ENCODE assay signal across 8 mouse cellular contexts in the genomic region with DNA sequence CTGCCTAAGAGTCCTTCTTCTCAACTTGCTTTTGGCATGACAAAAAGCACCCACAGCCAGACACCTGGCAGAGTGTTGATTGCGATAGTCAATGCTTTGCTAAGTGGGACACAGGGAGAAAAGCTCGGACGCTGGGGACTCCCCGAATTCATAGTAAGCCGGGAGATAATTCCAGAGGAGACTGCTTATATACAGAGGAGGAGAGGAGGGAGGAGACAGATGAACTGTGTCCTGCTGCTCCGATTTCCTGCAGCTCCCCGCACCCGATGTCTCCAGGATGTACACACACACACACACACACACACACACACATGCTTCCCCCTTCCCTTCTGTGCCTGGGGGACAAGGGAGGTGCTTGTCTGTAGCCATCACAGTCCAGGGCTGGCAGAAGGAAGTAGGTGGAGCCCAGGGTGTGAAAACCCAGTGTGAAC. TPM values are rescaled to one million over a fixed set of nuclear protein-coding genes. Genes with fewer than 3 reads are reported as not detected.
DNase-seq lines count a peak whose midpoint lies in the region; ATAC-seq lines count a peak whose summit lies in the region.

No protein-coding gene starts in this region.

- DNase-seq in frontal cortex, postnatal 36 days (ENCODE audit: low spot score in 2 of 2) = no peak
- DNase-seq in hindbrain, embryonic 10.5 days (ENCODE audit: low spot score) = peak; percentile 38
- DNase-seq in liver = peak; percentile 44
- DNase-seq in c-Kit-positive CD71-positive TER-119-positive erythroid progenitor cells, embryonic 14.5 days (ENCODE audit: low spot score) = no peak
- no peak for DNase-seq in left cerebral cortex, adult 8-10 months (ENCODE audit: low spot score in 2 of 2)

- WGBS in forebrain, embryonic 15.5 days = 27% methylated on average over 8 of the region's 8 CpGs
- WGBS in hindbrain, embryonic 10.5 days = 53% methylated on average over 8 of the region's 8 CpGs

- H3K4me3 ChIP-seq in forebrain, embryonic 15.5 days = no peak overlapping the region
- no peak overlapping the region for H3K4me3 ChIP-seq in hindbrain, embryonic 10.5 days

- H3K9me3 ChIP-seq in forebrain, embryonic 15.5 days = no peaks in the 10 kb centered on the region
- no peaks in the 10 kb centered on the region for H3K9me3 ChIP-seq in hindbrain, embryonic 10.5 days

- H3K27ac ChIP-seq in forebrain, embryonic 15.5 days (replicated peaks) = peak overlapping the region; percentile 13; the same call in 1 of the 2 replicates
- peak overlapping the region; percentile 57 for H3K27ac ChIP-seq in hindbrain, embryonic 10.5 days

- no peaks in the 10 kb centered on the region for H3K27me3 ChIP-seq in forebrain, embryonic 15.5 days
- H3K27me3 ChIP-seq in hindbrain, embryonic 10.5 days (ENCODE audit: insufficient read depth, poor library complexity, severe bottlenecking) = no peaks in the 10 kb centered on the region

- H3K36me3 ChIP-seq in forebrain, embryonic 15.5 days = no peaks in the 10 kb centered on the region
- H3K36me3 ChIP-seq in hindbrain, embryonic 10.5 days = no peaks in the 10 kb centered on the region

- ATAC-seq in frontal cortex, adult (ENCODE audit: low TSS enrichment) = peak; percentile 25; the same call in 1 of the 2 replicates
- ATAC-seq in forebrain, embryonic 15.5 days (replicated peaks) = no peak
- ATAC-seq in monocyte, adult 5-6 weeks (replicated peaks; ENCODE audit: insufficient number of reproducible peaks, low FRiP score, low TSS enrichment, poor library complexity, severe bottlenecking) = peak; percentile 24; the same call in 1 of the 2 replicates

- H3K4me1 ChIP-seq in forebrain, embryonic 15.5 days = peaks cover 49% of the 10 kb centered on the region
- peaks cover 96% of the 10 kb centered on the region for H3K4me1 ChIP-seq in hindbrain, embryonic 10.5 days (replicated peaks)

- no peak overlapping the region for H3K4me2 ChIP-seq in forebrain, embryonic 15.5 days (replicated peaks)

- no peak overlapping the region for H3K9ac ChIP-seq in forebrain, embryonic 15.5 days (replicated peaks)

RNA-seq across cellular contexts. Expression of gene Cuedc1, which starts 17.0 kb away (rescaled TPM):
- polyA plus RNA-seq in forebrain, embryonic 15.5 days (2015; fragmentation: Nextera tagmentation; extraction: Ambion mirVana) = 39.2 and 43.4 TPM in 2 replicates
- 20.5 and 27.1 TPM in 2 replicates for polyA plus RNA-seq in hindbrain, embryonic 10.5 days (2016; fragmentation: Nextera tagmentation; extraction: Ambion mirVana)
- 5.8 to 24.0 TPM (median 11.9 TPM) in 3 replicates for total RNA-seq in monocyte, adult 5-6 weeks (2017)
- total RNA-seq in left cerebral cortex, adult 8-10 months (2022) = 10 to 100 TPM; 28.0 to 31.8 (median 30.9) TPM

RNA-seq across cellular contexts. Expression of gene Vezf1, which starts 46.8 kb away (rescaled TPM):
- 60.6 and 61.4 TPM in 2 replicates for polyA plus RNA-seq in forebrain, embryonic 15.5 days (2015; fragmentation: Nextera tagmentation; extraction: Ambion mirVana)
- 64.7 and 64.8 TPM in 2 replicates for polyA plus RNA-seq in hindbrain, embryonic 10.5 days (2016; fragmentation: Nextera tagmentation; extraction: Ambion mirVana)
- 45.9 to 57.0 TPM (median 46.6 TPM) in 3 replicates for total RNA-seq in monocyte, adult 5-6 weeks (2017)
- total RNA-seq in left cerebral cortex, adult 8-10 months (2022) = 10 to 100 TPM; 27.9 to 30.8 (median 29.3) TPM

Comparison
In these comparisons a context has a peak if more than half of its experiments do, and no peak if none do; other contexts are left out.
1. DNase-seq: peak in hindbrain, embryonic 10.5 days (single experiment) and liver (single experiment); none in frontal cortex, postnatal 36 days (0 of 2), c-Kit-positive CD71-positive TER-119-positive erythroid progenitor cells, embryonic 14.5 days (single experiment) and left cerebral cortex, adult 8-10 months (0 of 2).